Mouse (Mus musculus) thymus, adult 2 months (tissue): Measurements from ENCODE around the gene Tdgf1. TPM values are rescaled to one million over a fixed set of nuclear protein-coding genes. Genes with fewer than 3 reads are reported as not detected.

Experiments
- DNase-seq: peaks from one replicate; pipeline ENCODE4 v3.0.0; 2021
- H3K27ac ChIP-seq: fragments of 200-500 bp; 2 replicates; pipeline ENCODE4 v1.5.1; 2012; ENCODE audit warnings: low read length, control low read depth; ENCODE audit not compliant: control insufficient read depth, insufficient read depth
- H3K27me3 ChIP-seq: fragments of 200-500 bp; 2 replicates; pipeline ENCODE4 v1.6.1; 2012; ENCODE audit warnings: mild to moderate bottlenecking, low read length, moderate library complexity, mixed read lengths; ENCODE audit not compliant: control insufficient read depth, insufficient read depth
- H3K36me3 ChIP-seq: fragments of 200-500 bp; 2 replicates; pipeline ENCODE4 v1.6.1; 2012; ENCODE audit warnings: mild to moderate bottlenecking, low read length, moderate library complexity; ENCODE audit not compliant: control insufficient read depth, insufficient read depth
- H3K4me1 ChIP-seq: fragments of 200-500 bp; replicated peaks from 2 replicates; pipeline ENCODE4 v1.6.1; 2012; ENCODE audit warnings: low read length; ENCODE audit not compliant: control insufficient read depth, insufficient read depth
- H3K4me3 ChIP-seq: fragments of 200-500 bp; 2 replicates; pipeline ENCODE4 v1.5.1; 2012; ENCODE audit warnings: mild to moderate bottlenecking, low read length, control low read depth, moderate library complexity; ENCODE audit not compliant: control insufficient read depth, insufficient read depth
- CTCF ChIP-seq: fragments of 200-500 bp; IDR thresholded peaks from 2 replicates; pipeline ENCODE4 v1.5.1; 2012; ENCODE audit warnings: mild to moderate bottlenecking, control low read depth, low read length, moderate library complexity, borderline replicate concordance; ENCODE audit not compliant: control insufficient read depth, poor library complexity, insufficient read depth; ENCODE audit errors: extremely low read depth
- POLR2A ChIP-seq: fragments of 200-500 bp; IDR thresholded peaks from 2 replicates; pipeline ENCODE4 v1.6.1; 2012; ENCODE audit warnings: mild to moderate bottlenecking, low read length, control low read depth, moderate library complexity; ENCODE audit not compliant: control insufficient read depth, poor library complexity, insufficient read depth; ENCODE audit errors: extremely low read depth
- WGBS: fragments of 180-500 bp; shearing (Covaris S2); methylation state at CpG from one replicate; pipeline ENCODE4 v1.1.7; 2018; 5-methylcytosine and 5-hydroxymethylcytosine counted together
- polyA plus RNA-seq: library from polyadenylated mRNA; depleted of rRNA; stranded (reverse); fragments of >200 nt; gene quantifications from 2 replicates; pipeline ENCODE4 v1.2.3, GENCODE M21; 2012

Tdgf1 gene
- polyA plus RNA-seq, 1 experiment: 0.47 TPM

DNA sequence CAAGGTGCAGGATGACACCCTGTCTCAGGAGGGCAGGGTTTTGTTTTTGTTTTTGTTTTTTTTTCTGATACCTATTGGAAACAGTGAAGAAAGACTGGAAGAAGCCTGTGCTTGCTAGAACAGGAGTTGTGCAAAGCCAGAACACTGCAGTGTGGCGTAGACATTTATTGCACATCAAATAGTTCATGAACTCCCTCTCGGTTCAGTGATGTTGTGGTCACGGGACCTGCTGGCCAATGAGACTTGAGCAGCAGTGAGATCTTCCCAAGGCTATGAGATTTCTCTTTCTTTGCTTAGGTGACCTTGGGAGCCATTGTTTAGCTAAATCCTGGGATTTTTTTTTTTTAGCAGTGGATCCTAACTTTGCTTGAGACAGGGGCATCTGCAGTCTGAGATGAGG is 42.1 kb upstream of the Tdgf1 start:
- 87% methylated on average over 3 of the region's 3 CpGs for WGBS
- DNase-seq: no peak
- Histone ChIP-seq H3K27me3 (no peaks in the 10 kb centered on the region), H3K4me1 (no peaks in the 10 kb centered on the region), H3K27ac (no peak overlapping the region), H3K4me3 (no peak overlapping the region), H3K36me3 (no peaks in the 10 kb centered on the region)
- TF ChIP-seq POLR2A: no peak
- no peak for TF ChIP-seq CTCF

DNA sequence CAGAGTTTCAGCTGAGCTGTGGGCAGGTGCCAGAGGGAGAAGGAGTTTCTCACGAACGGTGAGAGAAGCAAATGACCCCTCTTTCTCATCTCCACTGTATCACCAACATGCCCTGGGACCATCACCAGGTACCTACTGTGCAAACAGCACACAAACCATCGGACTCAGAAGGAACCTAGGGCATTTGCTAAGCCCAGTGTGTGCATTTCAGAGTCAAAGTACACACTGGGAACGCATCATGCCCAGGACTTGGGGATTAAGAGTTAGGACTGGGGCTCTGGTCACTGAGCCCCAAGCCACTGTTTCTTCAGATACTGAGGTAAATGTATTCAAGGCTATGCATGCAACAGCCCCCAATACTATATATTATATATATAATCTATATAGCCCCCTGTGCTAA is 41.4 kb upstream of the Tdgf1 start:
- no peak overlapping the region for H3K27ac ChIP-seq
- peaks cover 3% of the 10 kb centered on the region; the same call in 1 of the 2 replicates for H3K4me1 ChIP-seq
- 97% methylated on average over 4 of the region's 4 CpGs for WGBS
- DNase-seq: no peak
- no peaks in the 10 kb centered on the region for H3K36me3 ChIP-seq
- no peak overlapping the region for H3K4me3 ChIP-seq
- no peak for TF ChIP-seq CTCF
- TF ChIP-seq POLR2A: no peak
- no peaks in the 10 kb centered on the region for H3K27me3 ChIP-seq

GRCm38 (mm10) chr9:110985951-110986350 is 40.0 kb upstream of the Tdgf1 start:
- Histone ChIP-seq H3K4me1 (peaks cover 5% of the 10 kb centered on the region; the same call in 1 of the 2 replicates), H3K4me3 (no peak overlapping the region), H3K36me3 (no peaks in the 10 kb centered on the region), H3K27me3 (no peaks in the 10 kb centered on the region), H3K27ac (no peak overlapping the region)
- TF ChIP-seq POLR2A (no peak), CTCF (no peak)
- no peak for DNase-seq
- WGBS: 91% methylated on average over 8 of the region's 8 CpGs

- Histone ChIP-seq H3K4me1 (peaks cover 5% of the 10 kb centered on the region; the same call in 1 of the 2 replicates), H3K27me3 (no peaks in the 10 kb centered on the region), H3K27ac (no peak overlapping the region), H3K36me3 (no peaks in the 10 kb centered on the region), H3K4me3 (no peak overlapping the region)
- no peak for DNase-seq
- TF ChIP-seq CTCF: no peak
- TF ChIP-seq POLR2A: no peak
- WGBS: 98% methylated on average over 5 of the region's 5 CpGs
Observed at GRCm38 (mm10) chr9:110985541-110985940, 39.6 kb upstream of the Tdgf1 start.

GRCm38 (mm10) chr9:110984096-110984495 is 38.1 kb upstream of the Tdgf1 start:
- no peak overlapping the region for H3K27ac ChIP-seq
- no peak for DNase-seq
- 95% methylated on average over 9 of the region's 9 CpGs for WGBS
- no peaks in the 10 kb centered on the region for H3K27me3 ChIP-seq
- peaks cover 5% of the 10 kb centered on the region; the same call in 1 of the 2 replicates for H3K4me1 ChIP-seq
- H3K4me3 ChIP-seq: no peak overlapping the region
- no peak for TF ChIP-seq POLR2A
- no peak for TF ChIP-seq CTCF
- H3K36me3 ChIP-seq: no peaks in the 10 kb centered on the region

DNA sequence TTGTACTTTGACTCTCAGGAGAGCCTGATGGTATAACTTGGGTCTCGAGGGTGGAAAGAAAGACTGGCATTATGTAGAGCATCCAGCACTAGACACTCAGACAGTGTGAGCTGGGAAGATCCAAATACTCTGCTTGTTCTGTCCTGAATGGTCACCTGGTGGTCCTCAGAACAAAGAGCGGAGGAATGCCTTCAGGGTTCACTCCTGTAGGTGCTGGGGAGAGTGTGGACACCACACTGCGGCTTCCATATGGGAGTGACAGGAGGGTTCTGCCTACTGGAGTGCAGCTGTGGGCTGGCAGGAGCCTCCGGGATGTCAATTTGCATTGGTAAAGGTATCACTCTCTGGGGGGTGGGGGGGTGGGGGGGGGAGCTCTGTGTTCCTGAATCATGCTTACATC is 36.4 kb upstream of the Tdgf1 start:
- no peaks in the 10 kb centered on the region for H3K27me3 ChIP-seq
- DNase-seq: no peak
- TF ChIP-seq POLR2A: no peak
- TF ChIP-seq CTCF: no peak
- no peak overlapping the region for H3K4me3 ChIP-seq
- WGBS: 71% methylated on average over 4 of the region's 4 CpGs
- H3K27ac ChIP-seq: no peak overlapping the region
- H3K36me3 ChIP-seq: no peaks in the 10 kb centered on the region
- H3K4me1 ChIP-seq: peaks cover 5% of the 10 kb centered on the region; the same call in 1 of the 2 replicates

GRCm38 (mm10) chr9:110979411-110979810 is 33.5 kb upstream of the Tdgf1 start:
- TF ChIP-seq CTCF (no peak), POLR2A (no peak)
- Histone ChIP-seq H3K36me3 (no peaks in the 10 kb centered on the region), H3K4me1 (peaks cover 5% of the 10 kb centered on the region; the same call in 1 of the 2 replicates), H3K27ac (no peak overlapping the region), H3K27me3 (no peaks in the 10 kb centered on the region), H3K4me3 (no peak overlapping the region)
- 96% methylated on average over 11 of the region's 11 CpGs for WGBS
- DNase-seq: no peak
